Mouse (Mus musculus) kidney, embryonic 16.5 days (tissue): ENCODE measurements around the gene 2810021J22Rik. TPM values are rescaled to one million over a fixed set of nuclear protein-coding genes. Genes with fewer than 3 reads are reported as not detected.

ENCODE experiments used
- ATAC-seq: fragments of 200-750 bp; cut with Nextera tagmentation; 2 replicates; pipeline ENCODE4 v1.8.0; 2017; ENCODE audit warnings: moderate TSS enrichment; ENCODE audit not compliant: low FRiP score, low TSS enrichment
- H3K27ac ChIP-seq: fragments of 300-500 bp; sonication (generic); 2 replicates; pipeline ENCODE4 v1.5.1; 2014; ENCODE audit warnings: low read length
- H3K27me3 ChIP-seq: fragments of 300-500 bp; sonication (generic); 2 replicates; pipeline ENCODE4 v1.6.1; 2014; ENCODE audit warnings: low read length, control low read depth, mixed read lengths; ENCODE audit not compliant: insufficient read depth
- H3K36me3 ChIP-seq: fragments of 300-500 bp; sonication (generic); 2 replicates; pipeline ENCODE4 v1.6.1; 2014; ENCODE audit warnings: low read length, control low read depth, mixed read lengths; ENCODE audit not compliant: insufficient read depth
- H3K4me1 ChIP-seq: fragments of 300-500 bp; sonication (generic); 2 replicates; pipeline ENCODE4 v1.6.1; 2014; ENCODE audit warnings: low read length, control low read depth, mixed read lengths; ENCODE audit not compliant: insufficient read depth
- H3K4me2 ChIP-seq: fragments of 300-500 bp; sonication (generic); replicated peaks from 2 replicates; pipeline ENCODE4 v1.6.1; 2014; ENCODE audit warnings: low read depth, low read length
- H3K4me3 ChIP-seq: fragments of 300-500 bp; sonication (generic); 2 replicates; pipeline ENCODE4 v1.5.1; 2014; ENCODE audit warnings: mild to moderate bottlenecking, low read length
- H3K9ac ChIP-seq: fragments of 300-500 bp; sonication (generic); replicated peaks from 2 replicates; pipeline ENCODE4 v1.6.1; 2014; ENCODE audit warnings: low read length
- H3K9me3 ChIP-seq: fragments of 300-500 bp; sonication (generic); 2 replicates; pipeline ENCODE4 v1.6.1; 2016; ENCODE audit warnings: low read length, control low read depth
- WGBS: fragments of 180-500 bp; shearing (Covaris S2); extraction: QIAGEN DNeasy Blood & Tissue Kit; methylation state at CpG from one replicate; pipeline ENCODE4 v1.1.7; 2014; 5-methylcytosine and 5-hydroxymethylcytosine counted together
- polyA plus RNA-seq: library from polyadenylated mRNA; unstranded; fragments of >200 nt; fragmentation: Nextera tagmentation; extraction: Ambion mirVana; gene quantifications from 2 replicates; pipeline ENCODE4 v1.2.1, GENCODE M21; 2015

2810021J22Rik gene
- polyA plus RNA-seq, 1 experiment from 2014 or later: 9.1 TPM

DNA sequence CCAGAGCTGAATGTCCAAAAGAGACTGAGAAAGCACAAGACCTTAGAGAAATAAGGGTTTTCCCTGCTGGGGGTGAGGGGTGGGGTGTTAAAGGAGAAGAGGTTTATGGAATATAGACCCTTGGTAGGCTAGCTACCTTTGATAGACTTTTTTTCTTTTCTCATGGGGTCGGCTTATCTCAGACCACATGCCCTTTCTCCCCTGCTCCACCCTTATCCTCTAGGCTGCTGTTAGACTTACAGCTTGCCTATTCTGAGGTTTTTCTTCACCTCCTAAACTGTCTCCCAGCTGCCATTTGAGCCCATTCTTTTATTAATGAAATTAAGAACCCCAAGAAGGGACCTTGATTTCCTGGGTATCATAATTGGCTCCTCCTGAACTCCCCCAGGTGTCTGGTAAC, 46.8 kb downstream of the 2810021J22Rik start:
- Histone ChIP-seq H3K27me3 (no peaks in the 10 kb centered on the region), H3K36me3 (no peaks in the 10 kb centered on the region), H3K9me3 (no peaks in the 10 kb centered on the region), H3K4me2 (no peak overlapping the region), H3K27ac (no peak overlapping the region), H3K4me1 (no peaks in the 10 kb centered on the region), H3K4me3 (no peak overlapping the region), H3K9ac (no peak overlapping the region)
- ATAC-seq: no peak
- 67% methylated on average over 1 of the region's 1 CpGs for WGBS

DNA sequence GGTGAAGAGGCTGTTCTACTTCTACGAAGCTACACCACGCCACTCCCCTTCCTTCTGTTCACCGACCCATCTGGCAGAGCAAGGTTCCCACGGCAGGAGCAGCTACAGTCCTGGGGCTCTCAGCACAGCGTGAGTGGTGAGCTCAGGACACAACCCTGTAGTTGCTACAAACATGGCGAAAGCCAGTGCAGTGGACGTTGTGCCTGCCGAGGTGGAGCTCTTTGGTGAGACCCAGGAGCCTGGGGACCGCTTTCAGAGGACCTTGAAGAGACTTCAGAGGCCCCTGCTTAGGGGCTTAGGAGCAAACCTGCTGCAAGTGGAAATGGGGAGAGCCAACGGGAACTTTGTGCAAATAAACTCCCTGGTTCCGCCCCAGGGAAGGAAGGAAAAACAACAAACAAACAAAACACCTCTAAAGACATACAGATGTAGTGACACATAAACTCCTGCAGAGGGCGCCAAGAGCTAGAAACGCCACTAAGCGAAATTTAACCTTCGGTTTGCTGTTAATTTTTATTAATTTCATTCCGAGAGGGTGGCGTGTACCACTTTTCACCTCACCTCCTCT, 47.5 kb downstream of the 2810021J22Rik start:
- peak overlapping the region; percentile 56 for H3K4me2 ChIP-seq
- WGBS: 17% methylated on average over 17 of the region's 17 CpGs
- peak; percentile 54 for ATAC-seq
- no peak overlapping the region for H3K27ac ChIP-seq
- H3K4me1 ChIP-seq: no peaks in the 10 kb centered on the region
- no peaks in the 10 kb centered on the region for H3K9me3 ChIP-seq
- no peaks in the 10 kb centered on the region for H3K27me3 ChIP-seq
- no peaks in the 10 kb centered on the region for H3K36me3 ChIP-seq
- H3K4me3 ChIP-seq: peak overlapping the region; percentile 33
- H3K9ac ChIP-seq: peak overlapping the region; percentile 61

DNA sequence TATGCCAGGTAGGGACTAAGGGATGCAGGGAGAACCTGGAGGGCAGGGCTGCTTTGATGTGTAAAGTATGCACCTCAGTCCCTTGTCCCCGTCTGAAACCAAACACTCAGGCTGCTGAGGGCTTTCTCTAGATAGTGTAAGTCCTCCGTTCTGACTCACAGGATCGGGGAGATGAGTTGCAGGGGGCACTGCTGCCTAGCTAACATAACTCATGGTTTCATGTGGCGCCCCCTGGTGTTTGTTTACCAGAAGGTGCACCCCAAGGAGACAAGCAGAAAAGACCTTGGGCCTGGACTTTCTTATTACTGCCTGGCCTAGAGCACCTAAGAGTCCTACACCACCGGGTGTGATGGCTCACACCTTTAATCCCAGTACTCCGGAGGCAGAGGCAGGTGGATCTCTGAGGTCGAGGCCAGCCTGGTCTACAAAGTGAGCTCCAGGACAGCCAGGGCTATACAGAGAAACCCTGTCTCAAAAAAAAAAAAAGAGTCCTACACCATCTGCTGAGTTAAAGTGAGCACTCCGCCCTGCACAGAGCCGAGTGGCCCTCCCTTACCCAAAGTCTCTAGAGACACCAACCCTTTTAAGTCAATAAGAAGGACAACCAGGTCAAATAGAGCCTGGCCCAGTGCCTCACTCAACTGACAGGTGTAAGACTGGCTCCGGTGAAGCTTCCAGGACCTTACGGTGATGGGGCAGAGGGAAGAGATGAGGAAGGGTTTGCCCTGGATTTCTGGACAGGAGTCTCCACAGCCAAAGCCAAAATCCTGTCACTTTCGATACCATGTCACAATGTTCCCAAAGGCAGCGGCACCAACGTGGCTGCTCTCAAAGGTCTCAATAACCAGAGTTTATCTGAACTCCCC, 50.1 kb downstream of the 2810021J22Rik start:
- H3K27ac ChIP-seq: no peak overlapping the region
- no peak overlapping the region for H3K4me3 ChIP-seq
- H3K9ac ChIP-seq: no peak overlapping the region
- H3K27me3 ChIP-seq: no peaks in the 10 kb centered on the region
- H3K4me1 ChIP-seq: no peaks in the 10 kb centered on the region
- no peak overlapping the region for H3K4me2 ChIP-seq
- no peaks in the 10 kb centered on the region for H3K9me3 ChIP-seq
- 56% methylated on average over 14 of the region's 14 CpGs for WGBS
- H3K36me3 ChIP-seq: no peaks in the 10 kb centered on the region
- ATAC-seq: no peak

DNA sequence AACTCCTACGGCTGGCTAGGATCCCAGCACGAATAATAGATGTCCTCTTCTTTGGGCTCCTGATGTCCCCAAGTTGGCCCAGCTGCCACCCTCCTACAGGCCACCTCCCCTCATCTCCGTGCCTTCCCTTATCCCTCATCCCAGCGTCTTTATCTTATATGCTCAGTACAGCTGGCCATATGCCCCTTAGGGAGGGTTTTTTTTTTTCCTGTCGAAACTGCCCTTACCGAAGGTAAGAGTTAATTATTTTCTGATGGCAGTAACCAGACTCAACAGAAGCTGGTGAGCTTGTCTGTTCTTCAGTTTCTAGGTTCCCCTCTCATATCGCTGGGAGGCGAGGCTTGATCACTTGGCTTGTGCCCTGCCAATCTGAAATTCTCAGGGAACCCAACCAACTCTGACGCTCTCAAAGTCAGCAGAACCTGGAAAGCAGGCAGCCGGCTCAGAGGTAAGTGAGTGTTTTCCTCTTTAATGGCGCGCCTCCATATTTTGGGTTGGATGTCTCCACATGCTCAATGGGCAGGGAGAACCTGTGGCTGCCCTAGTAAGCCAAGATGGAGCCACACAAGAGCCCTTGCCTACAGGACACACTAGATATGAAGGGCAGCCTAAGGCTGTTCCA, 50.8 kb downstream of the 2810021J22Rik start, which contains the start of gene Btnl10:
Gene Btnl10 (plus strand): TSS at position 164 of the 622 bp plus-strand sequence.
- H3K9ac ChIP-seq: no peak within 1 kb of the TSS
- WGBS: 77% methylated on average over 12 of the region's 12 CpGs
- no peaks in the 10 kb centered on the region for H3K27me3 ChIP-seq
- no peaks in the 10 kb centered on the region for H3K4me1 ChIP-seq
- ATAC-seq: no peak
- no peak within 1 kb of the TSS for H3K4me3 ChIP-seq
- no peak within 1 kb of the TSS for H3K4me2 ChIP-seq
- H3K36me3 ChIP-seq: no peaks in the 10 kb centered on the region
- no peaks in the 10 kb centered on the region for H3K9me3 ChIP-seq
- H3K27ac ChIP-seq: no peak within 1 kb of the TSS

DNA sequence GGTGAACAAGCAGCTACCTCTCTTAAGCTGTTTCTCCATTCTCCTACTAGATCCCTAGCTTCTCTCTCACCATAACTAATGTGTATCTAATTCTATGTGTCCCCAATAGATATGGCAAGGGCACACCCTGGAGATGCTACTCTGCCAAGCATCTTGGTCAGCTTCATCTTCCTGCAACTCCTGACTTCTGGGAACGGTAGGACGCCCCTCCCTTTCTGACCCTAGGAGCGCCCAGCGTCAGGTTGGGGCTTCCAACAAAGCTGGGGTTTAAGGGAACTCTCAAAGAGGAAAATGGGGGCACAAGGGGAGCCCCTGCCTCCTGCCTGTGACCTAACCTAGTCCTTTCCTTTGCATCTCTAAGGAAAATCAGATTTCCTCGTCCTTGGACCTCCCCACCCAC, 51.7 kb downstream of the 2810021J22Rik start:
- 75% methylated on average over 5 of the region's 5 CpGs for WGBS

DNA sequence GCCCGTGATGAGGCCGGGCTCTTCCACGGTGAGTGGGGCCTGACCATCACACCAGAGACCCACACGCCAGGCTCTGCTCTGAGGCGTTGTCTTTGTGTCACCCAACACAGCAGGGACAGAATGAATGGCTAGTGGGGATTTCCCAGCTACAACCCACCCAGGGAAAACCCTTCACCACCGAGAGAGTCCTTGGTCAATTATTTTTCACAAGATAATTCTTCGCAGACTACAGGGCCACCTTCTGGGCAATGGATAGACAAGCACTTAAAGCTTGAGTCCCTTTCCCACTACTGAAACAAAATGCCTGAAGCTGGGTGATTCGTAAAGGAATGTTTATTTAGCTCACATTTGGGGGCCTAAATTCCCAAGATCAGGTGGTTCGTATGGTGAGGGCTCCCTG, 55.4 kb downstream of the 2810021J22Rik start:
- Histone ChIP-seq H3K27me3 (no peaks in the 10 kb centered on the region), H3K36me3 (no peaks in the 10 kb centered on the region), H3K4me3 (no peak overlapping the region), H3K9ac (no peak overlapping the region), H3K9me3 (no peaks in the 10 kb centered on the region), H3K4me1 (no peaks in the 10 kb centered on the region), H3K27ac (no peak overlapping the region), H3K4me2 (no peak overlapping the region)
- no peak for ATAC-seq
- 78% methylated on average over 9 of the region's 9 CpGs for whole genome bisulfite sequencing

More for the DNA sequence above, 51.7 kb downstream of the 2810021J22Rik start:
- no peak for ATAC-seq
- Histone ChIP-seq H3K4me1 (no peaks in the 10 kb centered on the region), H3K9me3 (no peaks in the 10 kb centered on the region), H3K27me3 (no peaks in the 10 kb centered on the region), H3K4me2 (no peak overlapping the region), H3K36me3 (no peaks in the 10 kb centered on the region), H3K4me3 (no peak overlapping the region), H3K9ac (no peak overlapping the region), H3K27ac (no peak overlapping the region)

DNA sequence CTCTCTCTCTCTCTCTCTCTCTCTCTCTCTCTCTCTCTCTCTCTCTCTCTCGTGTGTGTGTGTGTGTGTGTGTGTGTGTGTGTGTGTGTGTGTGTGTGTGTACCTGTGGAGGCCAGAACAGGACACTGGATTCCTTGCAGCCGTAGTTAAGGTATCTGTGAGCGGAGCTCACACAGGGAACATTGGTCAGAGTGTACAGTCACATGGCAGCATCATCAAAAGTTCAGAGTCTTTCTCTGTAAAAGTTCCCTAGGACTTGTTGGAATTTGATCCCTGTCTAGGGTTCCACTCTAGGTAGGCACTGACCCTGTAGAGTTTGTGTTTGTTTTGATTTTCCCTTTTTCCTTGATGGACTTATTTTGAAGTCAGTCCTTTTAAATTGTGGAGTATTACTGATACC, 59.6 kb downstream of the 2810021J22Rik start:
- Histone ChIP-seq H3K27ac (no peak overlapping the region), H3K9ac (no peak overlapping the region), H3K9me3 (no peaks in the 10 kb centered on the region), H3K4me2 (no peak overlapping the region), H3K27me3 (no peaks in the 10 kb centered on the region), H3K36me3 (peaks cover 9% of the 10 kb centered on the region; the same call in 1 of the 2 replicates), H3K4me1 (peaks cover 4% of the 10 kb centered on the region), H3K4me3 (no peak overlapping the region)
- 78% methylated on average over 2 of the region's 3 CpGs for WGBS
- no peak for ATAC-seq

DNA sequence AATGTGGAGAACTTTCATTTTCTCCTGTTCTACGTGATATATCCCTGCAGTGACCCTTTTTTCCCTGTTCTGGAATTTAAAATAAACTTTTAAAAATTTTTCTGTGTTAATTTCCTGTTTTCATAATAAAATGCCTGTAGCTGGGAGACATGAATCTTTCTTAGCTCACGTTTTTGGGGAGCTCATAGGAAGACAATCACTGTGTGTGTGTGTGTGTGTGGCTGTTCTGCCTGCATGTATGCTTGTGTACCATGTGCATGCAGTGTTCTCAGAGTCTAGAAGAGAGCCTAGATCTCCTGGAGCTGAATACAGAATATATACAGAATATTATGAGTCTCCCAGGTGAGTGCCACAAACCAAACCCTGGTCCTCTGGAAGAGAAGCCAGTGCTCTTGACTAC, 60.0 kb downstream of the 2810021J22Rik start:
- peaks cover 13% of the 10 kb centered on the region for H3K36me3 ChIP-seq

DNA sequence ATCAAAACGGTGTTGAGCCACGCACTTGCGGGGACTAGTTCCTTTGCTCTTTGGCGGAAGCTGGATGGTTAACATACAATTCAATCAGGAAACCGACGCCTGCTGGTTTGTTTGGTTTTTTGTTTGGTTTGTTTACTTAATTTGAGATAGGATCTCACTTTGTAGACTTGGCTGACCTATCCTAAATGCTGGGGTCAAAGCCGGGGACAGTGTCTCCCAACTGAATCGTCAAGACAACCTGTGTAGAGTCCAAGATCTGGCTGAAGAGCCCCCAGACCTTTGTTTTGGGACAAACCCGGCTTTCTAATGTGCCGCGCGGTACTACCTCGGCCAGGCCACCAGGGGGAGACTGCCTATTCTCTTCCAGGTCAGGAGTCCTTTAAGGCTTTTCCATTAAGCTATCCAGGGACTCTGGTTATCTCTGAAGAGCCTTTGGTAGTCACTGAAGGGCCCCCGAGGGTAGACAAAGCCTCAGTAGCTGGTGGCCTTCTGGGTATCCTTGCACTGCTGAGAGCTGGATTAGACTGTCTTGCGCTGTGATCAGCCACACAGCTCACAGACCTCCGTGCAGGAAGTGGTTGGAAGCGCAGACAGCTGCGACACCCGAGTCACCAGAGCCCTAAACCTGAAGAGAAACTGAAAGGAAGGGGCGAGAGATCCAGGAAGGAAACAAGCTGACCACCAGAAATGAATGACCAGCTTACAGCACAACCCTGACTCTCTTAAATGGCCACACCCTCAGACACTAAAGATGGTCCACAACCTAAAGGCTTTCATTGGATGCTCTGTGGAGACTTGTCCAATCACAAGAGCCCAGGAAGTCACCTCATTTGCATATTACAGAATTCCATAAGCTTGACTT, 61.0 kb downstream of the 2810021J22Rik start:
- WGBS: 31% methylated on average over 20 of the region's 20 CpGs
- Histone ChIP-seq H3K4me1 (peaks cover 4% of the 10 kb centered on the region), H3K27me3 (no peaks in the 10 kb centered on the region), H3K27ac (peak overlapping the region; percentile 55), H3K9ac (peak overlapping the region; percentile 48; the same call in 1 of the 2 replicates), H3K4me2 (peak overlapping the region; percentile 46), H3K9me3 (no peaks in the 10 kb centered on the region), H3K4me3 (peak overlapping the region; percentile 31), H3K36me3 (peaks cover 22% of the 10 kb centered on the region)
- ATAC-seq: peak; percentile 70

More for the DNA sequence above, 60.0 kb downstream of the 2810021J22Rik start:
- Histone ChIP-seq H3K9me3 (no peaks in the 10 kb centered on the region), H3K27ac (no peak overlapping the region), H3K9ac (no peak overlapping the region), H3K4me1 (peaks cover 4% of the 10 kb centered on the region), H3K4me2 (no peak overlapping the region), H3K4me3 (no peak overlapping the region), H3K27me3 (no peaks in the 10 kb centered on the region)
- WGBS: 55% methylated on average over 2 of the region's 2 CpGs
- ATAC-seq: no peak
